Mouse (Mus musculus) intestine, postnatal 0 days (tissue): Measurements from ENCODE around the gene Kcnh6. TPM values are rescaled to one million over a fixed set of nuclear protein-coding genes. Genes with fewer than 3 reads are reported as not detected.

ENCODE experiments used
- ATAC-seq: fragments of 200-750 bp; cut with Nextera tagmentation; 2 replicates; pipeline ENCODE4 v1.8.0; 2017; ENCODE audit warnings: mild to moderate bottlenecking, moderate TSS enrichment, moderate library complexity
- H3K27ac ChIP-seq: fragments of 300-500 bp; sonication (generic); 2 replicates; pipeline ENCODE4 v1.5.1; 2014; ENCODE audit warnings: mild to moderate bottlenecking, low read depth, low read length, moderate library complexity
- H3K27me3 ChIP-seq: fragments of 300-500 bp; sonication (generic); replicated peaks from 2 replicates; pipeline ENCODE4 v1.6.1; 2014; ENCODE audit warnings: low read length, mixed read lengths; ENCODE audit not compliant: control insufficient read depth, insufficient read depth
- H3K36me3 ChIP-seq: fragments of 300-500 bp; sonication (generic); 2 replicates; pipeline ENCODE4 v1.6.1; 2014; ENCODE audit warnings: mild to moderate bottlenecking, moderate library complexity; ENCODE audit not compliant: control insufficient read depth, insufficient read depth
- H3K4me1 ChIP-seq: fragments of 300-500 bp; sonication (generic); replicated peaks from 2 replicates; pipeline ENCODE4 v1.6.1; 2014; ENCODE audit warnings: antibody characterized with exemption, low read length, mixed read lengths; ENCODE audit not compliant: control insufficient read depth, insufficient read depth
- H3K4me2 ChIP-seq: fragments of 300-500 bp; sonication (generic); replicated peaks from 2 replicates; pipeline ENCODE4 v1.6.1; 2014; ENCODE audit warnings: low read depth, mild to moderate bottlenecking, moderate library complexity
- H3K4me3 ChIP-seq: fragments of 300-500 bp; sonication (generic); 2 replicates; pipeline ENCODE4 v1.5.1; 2014; ENCODE audit warnings: low read depth, low read length
- H3K9ac ChIP-seq: fragments of 300-500 bp; sonication (generic); 2 replicates; pipeline ENCODE4 v1.6.1; 2014; ENCODE audit warnings: mild to moderate bottlenecking, low read depth, low read length
- H3K9me3 ChIP-seq: fragments of 300-500 bp; sonication (generic); 2 replicates; pipeline ENCODE4 v1.6.1; 2016; ENCODE audit warnings: mixed run types; ENCODE audit not compliant: control insufficient read depth
- CTCF ChIP-seq: sonication (generic); IDR thresholded peaks from 2 replicates; pipeline ENCODE4 v1.5.1; 2016; ENCODE audit warnings: low read depth, mild to moderate bottlenecking, control low read depth, antibody characterized with exemption, moderate library complexity
- WGBS: fragments of 180-500 bp; shearing (Covaris S2); extraction: QIAGEN DNeasy Blood & Tissue Kit; methylation state at CpG from one replicate; pipeline ENCODE4 v1.1.7; 2014; 5-methylcytosine and 5-hydroxymethylcytosine counted together
- polyA plus RNA-seq: library from polyadenylated mRNA; unstranded; fragments of >200 nt; fragmentation: Nextera tagmentation; extraction: Ambion mirVana; gene quantifications from 2 replicates; pipeline ENCODE4 v1.2.1, GENCODE M21; 2015

The Kcnh6 gene
- polyA plus RNA-seq: 0.94 and 1.6 TPM in 2 replicates

DNA sequence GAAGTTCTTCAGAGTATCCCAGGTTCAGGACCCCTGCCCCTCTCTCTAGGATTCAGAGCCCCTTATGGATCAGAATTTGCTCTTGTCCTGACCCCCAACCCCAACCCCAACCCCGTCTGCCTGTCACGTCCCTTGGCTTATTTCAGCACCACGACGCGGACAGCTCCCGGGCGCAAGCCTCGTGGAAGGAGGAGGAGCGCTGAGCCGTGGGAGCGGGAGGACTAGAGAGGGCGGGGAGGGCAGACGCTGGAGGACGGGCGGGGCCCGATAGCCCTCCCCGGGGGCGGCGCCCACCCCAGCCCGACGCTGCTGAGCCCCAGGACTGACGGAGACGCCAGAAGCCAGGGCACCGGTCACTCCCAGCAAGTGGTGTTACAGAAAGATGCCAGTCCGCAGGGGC is at the start of gene Kcnh6:
Gene Kcnh6, plus strand, starts transcription at position 304 of the 400 bp plus-strand sequence.
- peak within 1 kb of the TSS; percentile 26 for H3K4me3 ChIP-seq
- no peak within 1 kb of the TSS for H3K27ac ChIP-seq
- TF ChIP-seq CTCF: no peak
- 0 out of 2 replicates have a peak, but pooled peaks cover 5% of the 10 kb centered on the region for H3K4me1 ChIP-seq
- no peak within 1 kb of the TSS for H3K9ac ChIP-seq
- no peaks in the 10 kb centered on the region for H3K9me3 ChIP-seq
- H3K4me2 ChIP-seq: peak within 1 kb of the TSS; percentile 64
- H3K27me3 ChIP-seq: 0 out of 2 replicates have a peak, but pooled peaks cover 5% of the 10 kb centered on the region
- peak; percentile 34; the same call in 1 of the 2 replicates for ATAC-seq
- H3K36me3 ChIP-seq: no peaks in the 10 kb centered on the region
- WGBS: 2% methylated on average over 25 of the region's 25 CpGs

DNA sequence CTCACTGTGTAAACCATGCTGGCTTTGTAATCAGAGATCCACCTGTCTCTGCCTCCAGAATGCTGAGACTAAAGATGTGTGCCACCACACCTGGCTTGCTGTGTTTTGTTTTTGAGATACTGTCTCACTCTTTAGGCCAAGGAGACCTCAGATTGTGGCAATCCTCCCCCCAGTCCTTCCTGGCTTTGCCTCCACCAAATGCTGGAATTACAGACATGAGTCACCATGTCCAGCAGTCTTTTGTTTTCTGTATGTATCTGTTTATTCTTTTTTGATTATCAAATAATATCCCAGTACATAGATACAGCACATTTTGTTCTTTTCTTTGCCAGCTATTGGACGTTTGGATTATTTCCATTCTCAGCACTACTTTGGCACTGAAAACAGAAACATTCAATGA is 49.4 kb upstream of the Kcnh6 start:
- H3K4me2 ChIP-seq: no peak overlapping the region
- no peak overlapping the region for H3K4me3 ChIP-seq
- H3K27ac ChIP-seq: no peak overlapping the region
- no peak overlapping the region for H3K9ac ChIP-seq
- 34% methylated on average over 1 of the region's 1 CpGs for WGBS
- H3K9me3 ChIP-seq: no peaks in the 10 kb centered on the region
- no peaks in the 10 kb centered on the region for H3K36me3 ChIP-seq
- H3K4me1 ChIP-seq: no peaks in the 10 kb centered on the region
- H3K27me3 ChIP-seq: no peaks in the 10 kb centered on the region
- ATAC-seq: no peak
- no peak for TF ChIP-seq CTCF

DNA sequence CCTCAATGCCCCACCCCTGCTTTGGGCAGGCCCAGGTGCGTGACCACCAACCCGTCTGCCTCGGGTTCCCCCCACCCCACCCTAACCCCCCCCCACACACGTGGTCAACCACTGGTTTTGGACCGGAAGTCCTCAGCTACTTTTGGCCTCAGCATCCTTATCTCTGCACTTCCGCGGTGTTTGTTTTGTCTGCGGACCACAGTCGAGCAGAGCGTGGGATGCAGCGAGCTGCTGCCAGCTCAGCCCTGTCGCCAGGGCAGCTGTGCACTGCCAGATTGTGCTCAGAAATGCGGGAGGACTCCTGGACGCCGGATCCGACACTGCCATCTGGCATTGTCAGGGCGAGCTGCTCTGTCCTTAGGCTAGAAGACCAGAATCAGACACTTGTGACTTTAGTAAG is 48.6 kb upstream of the Kcnh6 start:
- H3K9me3 ChIP-seq: no peaks in the 10 kb centered on the region
- 25% methylated on average over 17 of the region's 17 CpGs for WGBS
- H3K4me3 ChIP-seq: no peak overlapping the region
- H3K4me2 ChIP-seq: no peak overlapping the region
- H3K27me3 ChIP-seq: no peaks in the 10 kb centered on the region
- no peak for ATAC-seq
- no peaks in the 10 kb centered on the region for H3K36me3 ChIP-seq
- H3K4me1 ChIP-seq: no peaks in the 10 kb centered on the region
- no peak overlapping the region for H3K27ac ChIP-seq
- no peak for TF ChIP-seq CTCF
- no peak overlapping the region for H3K9ac ChIP-seq

DNA sequence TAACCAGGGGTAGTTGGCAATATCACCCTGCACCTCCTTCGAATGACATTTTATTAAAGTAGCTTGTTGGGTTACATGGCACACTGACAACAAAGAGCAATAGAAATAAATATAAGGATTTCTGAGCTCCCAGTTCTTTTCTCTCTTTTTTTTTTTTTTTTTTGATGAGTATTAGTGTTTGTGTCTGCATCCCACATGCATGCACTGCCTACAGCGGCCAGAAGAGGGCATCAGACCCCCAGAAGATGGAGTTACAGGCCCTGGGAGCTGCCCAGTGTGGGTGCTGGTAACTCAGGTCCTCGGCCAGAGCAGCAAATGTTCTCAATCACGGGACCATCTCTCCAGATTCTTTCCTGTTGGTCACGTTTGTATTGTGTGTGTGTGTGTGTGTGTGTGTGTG is 43.2 kb upstream of the Kcnh6 start:
- no peak for ATAC-seq
- H3K4me2 ChIP-seq: no peak overlapping the region
- 58% methylated on average over 5 of the region's 5 CpGs for WGBS
- H3K9ac ChIP-seq: no peak overlapping the region
- no peak overlapping the region for H3K27ac ChIP-seq
- H3K36me3 ChIP-seq: no peaks in the 10 kb centered on the region
- no peaks in the 10 kb centered on the region for H3K9me3 ChIP-seq
- H3K4me1 ChIP-seq: no peaks in the 10 kb centered on the region
- no peak overlapping the region for H3K4me3 ChIP-seq
- H3K27me3 ChIP-seq: no peaks in the 10 kb centered on the region
- TF ChIP-seq CTCF: peak; percentile 55

DNA sequence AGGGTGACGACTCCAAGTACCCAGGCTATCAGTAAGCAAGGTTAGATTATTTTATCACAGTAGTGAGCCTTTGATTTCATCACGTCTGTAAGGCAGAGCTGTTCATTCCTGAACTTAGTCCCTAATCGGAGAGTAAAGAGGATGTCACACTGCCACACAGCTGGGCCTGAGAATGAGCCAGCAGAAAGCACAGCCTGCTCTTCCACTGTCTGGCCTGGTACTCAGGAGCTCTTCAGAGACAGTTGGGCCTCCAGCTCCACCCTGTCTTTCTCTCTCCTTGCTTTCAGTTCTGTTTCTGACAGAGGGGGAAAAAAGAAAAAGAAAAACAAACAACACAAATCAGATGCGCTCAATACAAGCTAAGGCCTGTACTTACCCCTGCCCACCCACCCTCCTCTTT is 41.6 kb upstream of the Kcnh6 start:
- H3K27me3 ChIP-seq: no peaks in the 10 kb centered on the region
- peak; percentile 49 for ATAC-seq
- no peak overlapping the region for H3K4me2 ChIP-seq
- H3K4me1 ChIP-seq: no peaks in the 10 kb centered on the region
- 49% methylated on average over 4 of the region's 4 CpGs for WGBS
- no peaks in the 10 kb centered on the region for H3K36me3 ChIP-seq
- TF ChIP-seq CTCF: no peak
- no peak overlapping the region for H3K9ac ChIP-seq
- H3K27ac ChIP-seq: peak overlapping the region; percentile 77
- no peaks in the 10 kb centered on the region for H3K9me3 ChIP-seq
- H3K4me3 ChIP-seq: no peak overlapping the region

DNA sequence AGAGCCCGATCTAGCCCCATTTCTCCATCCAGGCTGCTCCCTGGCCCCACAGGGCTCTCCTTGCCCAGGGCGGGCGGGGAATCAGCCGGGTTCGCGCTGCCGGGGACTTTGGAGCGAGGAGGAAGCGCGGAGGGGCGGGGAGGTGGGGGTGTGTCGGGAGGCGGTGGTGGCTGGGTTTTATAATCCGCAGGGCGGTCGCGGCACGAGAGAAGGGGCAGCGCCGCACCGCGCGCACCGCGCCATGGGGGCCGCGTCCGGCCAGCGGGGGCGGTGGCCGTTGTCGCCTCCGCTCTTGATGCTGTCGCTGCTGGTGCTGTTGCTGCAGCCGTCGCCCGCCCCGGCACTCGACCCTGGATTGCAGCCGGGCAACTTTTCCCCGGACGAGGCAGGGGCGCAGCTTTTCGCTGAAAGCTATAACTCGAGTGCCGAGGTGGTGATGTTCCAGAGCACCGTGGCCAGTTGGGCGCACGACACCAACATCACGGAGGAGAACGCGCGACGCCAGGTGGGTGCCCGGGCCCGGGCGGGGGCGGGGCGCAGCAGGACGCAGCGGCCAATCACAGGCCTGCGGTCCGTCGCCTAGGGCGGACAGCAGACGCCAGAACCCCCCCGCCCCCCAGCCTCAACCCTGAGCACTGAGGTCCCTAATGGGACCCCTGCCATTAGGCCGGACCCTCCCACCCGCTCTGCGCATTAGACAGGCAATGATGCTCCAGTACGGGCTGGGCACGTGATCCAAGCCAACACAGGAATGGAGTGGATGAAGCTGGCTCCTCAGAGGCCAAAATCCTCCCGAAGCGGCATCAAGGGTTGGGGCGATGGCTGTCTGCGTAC is 40.0 kb upstream of the Kcnh6 start, which contains the start of gene Ace:
Gene Ace, plus strand, starts transcription at position 205 of the 834 bp plus-strand sequence.
- peak within 1 kb of the TSS; percentile 77 for H3K27ac ChIP-seq
- no peak for TF ChIP-seq CTCF
- 2% methylated on average over 72 of the region's 76 CpGs for WGBS

More for the DNA sequence above, 40.0 kb upstream of the Kcnh6 start, which contains the start of gene Ace:
- no peaks in the 10 kb centered on the region for H3K27me3 ChIP-seq
- peak; percentile 51 for ATAC-seq
- H3K36me3 ChIP-seq: no peaks in the 10 kb centered on the region; the same call in 1 of the 2 replicates
- H3K9ac ChIP-seq: peak within 1 kb of the TSS; percentile 38
- peak within 1 kb of the TSS; percentile 59 for H3K4me3 ChIP-seq
- H3K4me1 ChIP-seq: no peaks in the 10 kb centered on the region
- H3K4me2 ChIP-seq: peak within 1 kb of the TSS; percentile 95
- no peaks in the 10 kb centered on the region for H3K9me3 ChIP-seq
